Mouse (Mus musculus) forebrain, embryonic 12.5 days (tissue): ENCODE measurements at regions not wholly inside any gene's neighbourhood (a gene's known extent, or its start where the extent isn't known, plus 50 kb on each side); places are given as distances from the start of the nearest gene placed in this dataset.
"Not testable (repeated sequence)": the region's sequence is repeated elsewhere in the genome, so short reads cannot be mapped to it uniquely, and the experiment has no call there.

Source experiments
- ATAC-seq: fragments of 200-750 bp; cut with Nextera tagmentation; 2 replicates; pipeline ENCODE4 v1.8.0; 2017; ENCODE audit warnings: moderate TSS enrichment; ENCODE audit not compliant: low FRiP score
- H3K27ac ChIP-seq: fragments of 300-500 bp; sonication (generic); 2 replicates; pipeline ENCODE4 v1.5.1; 2016; ENCODE audit warnings: mild to moderate bottlenecking
- H3K27me3 ChIP-seq: fragments of 300-500 bp; sonication (generic); 2 replicates; pipeline ENCODE4 v1.6.1; 2016; ENCODE audit warnings: mild to moderate bottlenecking
- H3K36me3 ChIP-seq: fragments of 300-500 bp; sonication (generic); replicated peaks from 2 replicates; pipeline ENCODE4 v1.6.1; 2016; ENCODE audit warnings: mild to moderate bottlenecking
- H3K4me1 ChIP-seq: fragments of 300-500 bp; sonication (generic); 2 replicates; pipeline ENCODE4 v1.6.1; 2016
- H3K4me2 ChIP-seq: fragments of 300-500 bp; sonication (generic); 2 replicates; pipeline ENCODE4 v1.6.1; 2016; ENCODE audit warnings: mild to moderate bottlenecking, moderate library complexity
- H3K4me3 ChIP-seq: fragments of 300-500 bp; sonication (generic); replicated peaks from 2 replicates; pipeline ENCODE4 v1.5.1; 2016; ENCODE audit warnings: mild to moderate bottlenecking
- H3K9ac ChIP-seq: fragments of 300-500 bp; sonication (generic); 2 replicates; pipeline ENCODE4 v1.6.1; 2016; ENCODE audit warnings: mild to moderate bottlenecking
- H3K9me3 ChIP-seq: fragments of 300-500 bp; sonication (generic); 2 replicates; pipeline ENCODE4 v1.6.1; 2016
- WGBS: fragments of 180-500 bp; shearing (Covaris S2); methylation state at CpG from one replicate; pipeline ENCODE4 v1.1.7; 2016; 5-methylcytosine and 5-hydroxymethylcytosine counted together

DNA sequence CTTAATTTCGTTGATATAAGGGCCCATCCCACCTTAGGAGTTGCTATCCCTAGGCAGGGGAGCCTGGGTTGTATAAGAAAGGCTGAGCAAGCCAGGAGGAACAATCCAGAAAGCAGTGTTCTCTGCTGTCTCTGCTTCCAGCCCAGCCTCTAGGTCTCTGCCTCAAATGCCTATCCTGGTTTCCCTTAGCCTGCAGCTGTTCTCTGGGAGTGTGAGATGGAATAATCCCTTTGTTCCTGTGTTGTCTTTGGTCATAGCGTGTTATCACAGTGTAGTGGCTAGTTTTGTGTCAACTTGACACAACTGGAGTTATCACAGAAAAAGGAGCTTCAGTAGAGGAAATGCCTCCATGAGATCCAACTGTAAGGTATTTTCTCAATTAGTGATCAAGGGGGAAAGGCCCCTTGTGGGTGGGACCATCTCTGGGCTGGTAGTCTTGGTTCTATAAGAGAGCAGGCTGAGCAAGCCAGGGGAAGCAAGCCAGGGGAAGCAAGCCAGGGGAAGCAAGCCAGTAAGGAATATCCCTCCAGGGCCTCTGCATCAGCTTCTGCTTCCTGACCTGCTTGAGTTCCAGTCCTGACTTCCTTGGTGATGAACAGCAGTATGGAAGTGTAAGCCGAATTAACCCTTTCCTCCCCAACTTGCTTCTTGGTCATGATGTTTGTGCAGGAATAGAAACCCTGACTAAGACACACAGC, 64.0 kb downstream of the Rhob start:
- H3K9ac ChIP-seq, H3K36me3 ChIP-seq, H3K4me3 ChIP-seq, H3K4me2 ChIP-seq, ATAC-seq, H3K27me3 ChIP-seq, H3K9me3 ChIP-seq, H3K27ac ChIP-seq: not testable (repeated sequence)
- H3K4me1 ChIP-seq, result peaks cover 15% of the 10 kb centered on the region
- WGBS, result 82% methylated on average over 3 of the region's 3 CpGs

GRCm38 (mm10) chr12:8428228-8428990, 71.4 kb downstream of the Rhob start:
- no peak for ATAC-seq
- H3K9ac ChIP-seq, result no peak overlapping the region
- no peak overlapping the region for H3K4me3 ChIP-seq
- H3K27ac ChIP-seq, result no peak overlapping the region
- H3K9me3 ChIP-seq, result no peaks in the 10 kb centered on the region
- whole genome bisulfite sequencing, result 75% methylated on average over 5 of the region's 5 CpGs
- no peaks in the 10 kb centered on the region for H3K36me3 ChIP-seq
- peaks cover 12% of the 10 kb centered on the region for H3K4me1 ChIP-seq
- no peaks in the 10 kb centered on the region for H3K27me3 ChIP-seq
- no peak overlapping the region for H3K4me2 ChIP-seq

DNA sequence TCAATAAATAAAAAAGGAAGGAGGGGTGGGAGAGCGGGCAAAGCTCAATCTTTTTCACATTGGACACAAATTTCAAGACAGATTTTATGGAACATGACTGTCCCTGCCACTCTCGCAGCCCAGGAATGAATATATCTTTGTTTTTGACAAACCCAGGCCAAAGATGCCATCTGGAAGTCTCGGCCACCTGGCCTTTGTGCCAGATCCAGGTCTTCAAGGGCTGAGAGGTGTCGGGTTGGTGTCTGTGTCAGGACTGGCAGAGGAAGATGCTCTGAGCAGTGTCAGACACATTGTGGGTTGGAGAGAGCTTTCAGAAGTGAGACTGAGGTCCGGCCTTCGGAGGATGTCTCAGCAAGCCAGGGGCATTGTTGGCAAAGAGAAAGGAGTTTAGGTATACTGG, 75.3 kb downstream of the Rhob start:
- Histone ChIP-seq H3K9me3 (no peaks in the 10 kb centered on the region), H3K4me3 (no peak overlapping the region), H3K9ac (no peak overlapping the region), H3K4me1 (no peaks in the 10 kb centered on the region), H3K27me3 (no peaks in the 10 kb centered on the region), H3K27ac (no peak overlapping the region), H3K36me3 (no peaks in the 10 kb centered on the region), H3K4me2 (no peak overlapping the region)
- no peak for ATAC-seq
- 90% methylated on average over 6 of the region's 6 CpGs for WGBS

GRCm38 (mm10) chr12:8422676-8423075, 77.1 kb downstream of the Rhob start:
- Histone ChIP-seq H3K27ac (no peak overlapping the region), H3K27me3 (no peaks in the 10 kb centered on the region), H3K4me3 (no peak overlapping the region), H3K4me1 (no peaks in the 10 kb centered on the region), H3K9ac (no peak overlapping the region), H3K9me3 (no peaks in the 10 kb centered on the region), H3K4me2 (no peak overlapping the region), H3K36me3 (no peaks in the 10 kb centered on the region)
- WGBS, result 86% methylated on average over 5 of the region's 5 CpGs
- ATAC-seq, result no peak

- H3K9me3 ChIP-seq, result no peaks in the 10 kb centered on the region
These were observed 78.6 kb downstream of the Rhob start for GRCm38 (mm10) chr12:8421271-8421567.

GRCm38 (mm10) chr12:8420511-8421270, 79.1 kb downstream of the Rhob start:
- WGBS, result 82% methylated on average over 9 of the region's 9 CpGs
- Histone ChIP-seq H3K9ac (no peak overlapping the region), H3K4me3 (no peak overlapping the region), H3K27me3 (no peaks in the 10 kb centered on the region), H3K4me2 (no peak overlapping the region), H3K27ac (no peak overlapping the region), H3K9me3 (no peaks in the 10 kb centered on the region), H3K36me3 (no peaks in the 10 kb centered on the region), H3K4me1 (no peaks in the 10 kb centered on the region)
- ATAC-seq, result no peak

More at GRCm38 (mm10) chr12:8421271-8421567, 78.6 kb downstream of the Rhob start:
- Histone ChIP-seq H3K36me3 (no peaks in the 10 kb centered on the region), H3K9ac (no peak overlapping the region), H3K4me2 (no peak overlapping the region), H3K4me1 (no peaks in the 10 kb centered on the region), H3K27ac (no peak overlapping the region), H3K27me3 (no peaks in the 10 kb centered on the region), H3K4me3 (no peak overlapping the region)
- no peak for ATAC-seq
- WGBS, result 89% methylated on average over 3 of the region's 3 CpGs

DNA sequence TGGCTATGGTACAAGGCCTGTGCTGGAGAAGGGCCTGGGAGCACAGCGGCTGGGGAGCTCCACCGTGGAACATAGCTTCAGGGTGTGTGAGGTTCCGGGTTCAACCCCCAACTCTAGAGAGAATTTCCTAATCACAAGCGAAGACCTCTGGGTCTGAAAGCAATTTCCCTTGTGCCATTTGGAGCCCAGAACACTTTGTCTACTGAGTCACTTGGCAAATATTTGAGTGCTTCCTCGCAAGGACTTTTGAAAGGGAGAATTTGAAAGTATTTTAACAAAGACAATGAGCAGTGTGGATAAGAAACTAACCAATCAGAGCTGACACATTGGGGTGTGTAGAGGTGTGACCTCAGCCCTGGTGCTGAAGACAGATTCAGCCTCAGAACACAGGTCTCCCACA, 80.9 kb downstream of the Rhob start:
- H3K4me3 ChIP-seq, result no peak overlapping the region
- H3K27ac ChIP-seq, result no peak overlapping the region
- H3K9ac ChIP-seq, result no peak overlapping the region
- H3K27me3 ChIP-seq, result no peaks in the 10 kb centered on the region
- H3K9me3 ChIP-seq, result no peaks in the 10 kb centered on the region
- WGBS, result 76% methylated on average over 5 of the region's 5 CpGs
- ATAC-seq, result no peak
- H3K36me3 ChIP-seq, result no peaks in the 10 kb centered on the region
- no peaks in the 10 kb centered on the region for H3K4me1 ChIP-seq
- H3K4me2 ChIP-seq, result no peak overlapping the region

GRCm38 (mm10) chr12:8417127-8417790, 82.5 kb downstream of the Rhob start:
- H3K27ac ChIP-seq, result no peak overlapping the region
- 67% methylated on average over 8 of the region's 8 CpGs for WGBS
- no peaks in the 10 kb centered on the region for H3K36me3 ChIP-seq
- H3K27me3 ChIP-seq, result no peaks in the 10 kb centered on the region
- H3K4me1 ChIP-seq, result no peaks in the 10 kb centered on the region
- H3K9ac ChIP-seq, result no peak overlapping the region
- no peak for ATAC-seq
- H3K9me3 ChIP-seq, result no peaks in the 10 kb centered on the region
- no peak overlapping the region for H3K4me3 ChIP-seq
- H3K4me2 ChIP-seq, result no peak overlapping the region

DNA sequence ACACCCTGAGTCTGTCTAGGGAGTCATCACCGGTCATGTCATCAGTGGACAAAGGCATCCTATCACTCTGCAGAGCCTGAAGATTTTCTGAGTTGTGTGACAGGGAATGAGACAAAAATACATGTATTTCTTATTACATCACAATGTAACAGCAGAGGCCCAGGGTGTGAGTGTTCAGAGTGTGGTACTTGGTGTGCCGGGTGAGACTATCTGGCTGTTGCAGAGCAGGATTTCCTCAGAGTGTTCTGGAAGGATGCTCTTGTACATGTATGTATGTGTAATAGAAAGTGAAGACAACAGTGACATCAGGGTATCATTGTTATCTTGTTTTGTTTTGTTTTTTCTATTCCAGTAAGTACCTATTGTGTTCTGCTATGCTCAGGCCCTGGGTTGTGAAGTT, 87.7 kb downstream of the Rhob start:
- ATAC-seq, result no peak
- H3K4me1 ChIP-seq, result peaks cover 9% of the 10 kb centered on the region
- no peaks in the 10 kb centered on the region for H3K9me3 ChIP-seq
- no peak overlapping the region for H3K27ac ChIP-seq
- H3K4me2 ChIP-seq, result no peak overlapping the region
- no peak overlapping the region for H3K4me3 ChIP-seq
- WGBS, result 94% methylated on average over 2 of the region's 2 CpGs
- H3K27me3 ChIP-seq, result no peaks in the 10 kb centered on the region
- H3K9ac ChIP-seq, result no peak overlapping the region
- H3K36me3 ChIP-seq, result no peaks in the 10 kb centered on the region

- no peaks in the 10 kb centered on the region for H3K36me3 ChIP-seq
- H3K4me1 ChIP-seq, result peaks cover 9% of the 10 kb centered on the region
- no peak overlapping the region for H3K4me2 ChIP-seq
- no peak overlapping the region for H3K27ac ChIP-seq
- WGBS, result 69% methylated on average over 24 of the region's 24 CpGs
- no peaks in the 10 kb centered on the region for H3K9me3 ChIP-seq
- 0 out of 2 replicates have a peak, but pooled peaks have one; percentile 41 for ATAC-seq
- H3K4me3 ChIP-seq, result no peak overlapping the region
- no peaks in the 10 kb centered on the region for H3K27me3 ChIP-seq
- H3K9ac ChIP-seq, result no peak overlapping the region
These were observed 89.1 kb downstream of the Rhob start for GRCm38 (mm10) chr12:8410410-8411341.

DNA sequence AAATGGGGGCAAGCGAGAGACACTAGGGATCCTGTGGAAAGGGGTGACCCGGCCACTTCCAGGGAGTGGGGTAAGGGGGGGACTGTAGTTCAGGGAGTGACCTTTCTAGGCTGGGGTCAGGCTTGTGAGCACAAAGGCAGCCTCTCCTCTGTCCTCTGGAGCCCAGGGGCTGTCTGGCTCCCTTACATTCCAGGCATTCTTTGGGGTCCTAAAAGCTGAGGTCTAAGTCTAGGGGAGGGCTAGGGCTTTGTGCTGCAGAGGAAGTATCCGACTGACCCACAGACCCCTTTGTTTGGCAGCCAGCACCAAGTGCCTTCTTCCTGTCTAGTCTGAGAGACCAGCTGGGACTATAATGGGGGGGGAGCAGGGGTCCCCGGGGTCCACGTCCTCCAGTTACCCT, 88.9 kb downstream of the Hs1bp3 start:
- WGBS, result 25% methylated on average over 5 of the region's 5 CpGs
- Histone ChIP-seq H3K4me3 (no peak overlapping the region), H3K27ac (no peak overlapping the region), H3K4me1 (0 out of 2 replicates have a peak, but pooled peaks cover 3% of the 10 kb centered on the region), H3K9ac (no peak overlapping the region), H3K36me3 (no peaks in the 10 kb centered on the region), H3K27me3 (no peaks in the 10 kb centered on the region), H3K9me3 (no peaks in the 10 kb centered on the region), H3K4me2 (no peak overlapping the region)
- no peak for ATAC-seq
